Mouse (Mus musculus): ENCODE measurements around the gene Vmn1r191.
"Not testable (repeated sequence)": the region's sequence is repeated elsewhere in the genome, so short reads cannot be mapped to it uniquely, and the experiment has no call there.

Vmn1r191 gene

DNA sequence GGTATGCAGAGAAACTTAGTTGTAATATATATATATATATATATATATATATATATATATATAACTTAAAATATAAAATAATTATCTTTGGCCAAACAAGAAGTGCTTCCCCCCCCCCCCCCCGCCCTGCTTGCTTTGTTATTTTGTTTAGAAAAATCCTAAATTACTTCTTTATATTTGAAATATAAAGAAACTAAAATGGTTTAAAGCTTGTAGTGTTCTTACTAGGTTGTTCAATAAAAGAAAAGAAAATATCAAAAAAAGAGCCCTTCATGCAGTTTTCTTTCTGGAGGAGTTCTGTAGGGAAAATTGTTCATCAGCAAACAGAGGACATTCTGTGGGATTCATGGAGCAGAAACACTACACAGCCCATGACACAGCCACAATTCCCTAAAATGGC, at the start of gene Vmn1r191:
Vmn1r191 (minus strand) TSS at position 101 of the 400 bp plus-strand sequence.
- DNase-seq (ENCODE audit: extremely low read depth, insufficient read length, low spot score) = no peak

DNA sequence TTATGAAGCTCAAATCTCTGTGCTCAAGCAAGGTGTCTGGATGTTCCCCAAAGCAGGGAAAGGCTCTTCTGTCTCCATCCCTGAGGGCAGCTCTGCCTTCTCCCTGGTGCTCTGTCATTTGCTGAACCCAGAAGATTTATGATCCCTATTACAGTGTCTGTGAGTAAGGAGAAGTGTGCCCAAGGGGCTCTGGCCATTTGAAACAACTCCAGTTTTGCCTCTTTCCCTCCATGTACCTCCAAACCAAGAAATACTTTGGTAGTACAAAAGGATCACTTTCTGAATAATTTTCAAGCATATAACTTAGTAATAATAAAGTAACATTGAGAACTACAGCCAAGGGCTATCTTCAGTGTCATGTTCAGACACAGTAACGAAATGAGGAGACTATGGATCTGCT, 39.3 kb upstream of the Vmn1r191 start, which contains the start of gene Vmn1r193:
Vmn1r193 (minus strand) TSS at position 101 of the 400 bp plus-strand sequence.
- not testable (repeated sequence) for DNase-seq (ENCODE audit: extremely low read depth, insufficient read length, low spot score)

DNA sequence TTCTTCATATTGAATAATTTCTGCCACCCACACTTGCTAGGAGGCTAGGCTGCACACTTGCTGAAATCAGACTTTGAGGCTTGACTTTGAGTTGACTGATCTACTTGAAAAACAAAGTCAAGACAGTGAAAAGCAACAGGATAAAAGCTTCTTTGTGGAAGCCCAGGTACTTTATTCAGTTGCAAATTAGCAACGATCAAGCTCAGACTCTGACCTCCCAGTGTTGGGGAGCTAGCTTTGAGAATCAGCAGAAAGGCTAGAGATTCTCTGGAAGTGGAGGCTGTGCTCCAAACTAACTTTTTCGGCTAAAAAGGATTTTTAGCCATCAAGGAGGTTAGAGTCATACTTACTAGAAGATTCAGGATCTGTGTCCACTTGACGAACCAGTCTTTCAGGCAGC, 9.0 kb upstream of the Vmn1r191 start:
- not testable (repeated sequence) for DNase-seq (ENCODE audit: extremely low read depth, insufficient read length, low spot score)

DNA sequence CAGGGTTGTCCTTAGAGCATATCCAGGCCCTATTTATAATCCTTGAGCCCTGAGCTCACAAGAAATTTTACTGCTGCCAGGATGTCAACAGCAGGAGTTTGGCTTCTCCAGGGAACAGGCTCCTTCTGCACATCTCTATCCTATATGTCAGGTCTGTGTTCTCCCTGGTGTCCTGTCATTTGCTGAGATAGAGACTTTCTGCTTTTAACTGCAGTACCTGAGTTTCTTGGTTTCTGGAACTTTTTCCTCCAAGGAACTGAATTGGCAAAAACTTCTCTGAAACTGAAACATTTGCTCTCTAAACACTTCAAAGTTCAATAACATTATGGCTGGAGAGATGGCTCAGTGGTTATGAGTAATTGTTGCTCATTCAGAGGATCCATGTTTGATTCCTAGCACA, 7.3 kb upstream of the Vmn1r191 start, which contains the start of gene Vmn1r192:
Vmn1r192 (minus strand) TSS at position 101 of the 400 bp plus-strand sequence.
- DNase-seq (ENCODE audit: extremely low read depth, insufficient read length, low spot score) = no peak

DNA sequence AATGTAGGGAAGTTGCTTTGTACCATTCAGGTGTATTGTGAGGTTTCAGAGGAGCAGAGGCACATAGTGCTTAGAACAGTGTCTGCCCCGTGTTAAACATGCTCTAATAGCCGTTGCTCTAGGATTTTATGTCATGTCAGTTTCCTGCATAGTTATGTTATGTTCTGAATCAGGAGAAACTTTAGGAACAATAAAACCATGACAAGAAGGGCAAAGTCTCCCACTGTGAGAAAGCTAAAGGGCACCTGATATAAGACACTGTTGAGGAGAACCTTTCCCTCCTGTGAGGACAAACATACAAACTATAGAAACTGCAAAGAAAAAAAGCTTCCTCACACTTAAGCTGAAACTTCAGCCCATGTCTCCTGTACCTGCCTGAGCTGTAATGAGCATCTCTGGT, 6.6 kb upstream of the Vmn1r191 start:
- DNase-seq (ENCODE audit: extremely low read depth, insufficient read length, low spot score) = no peak

DNA sequence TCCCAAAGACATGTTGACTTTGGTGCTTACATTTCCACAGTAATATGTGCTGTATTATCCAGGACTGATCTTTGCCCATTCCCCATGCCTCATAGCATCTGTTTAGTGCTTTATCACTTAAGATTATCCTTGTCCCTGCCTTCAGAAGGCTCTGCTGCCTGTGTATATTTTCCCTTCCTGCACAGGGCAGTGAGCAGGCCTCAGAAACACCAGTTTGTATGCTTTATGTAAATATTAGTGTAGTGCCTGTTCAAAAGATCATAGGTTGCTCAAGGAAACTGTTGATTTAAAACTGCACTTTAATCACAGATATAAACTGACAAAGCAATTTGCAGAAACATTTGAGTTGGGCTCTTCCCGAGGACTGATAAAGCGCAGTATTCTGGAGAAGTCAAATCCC, 5.5 kb upstream of the Vmn1r191 start:
- no peak for DNase-seq (ENCODE audit: extremely low read depth, insufficient read length, low spot score)

DNA sequence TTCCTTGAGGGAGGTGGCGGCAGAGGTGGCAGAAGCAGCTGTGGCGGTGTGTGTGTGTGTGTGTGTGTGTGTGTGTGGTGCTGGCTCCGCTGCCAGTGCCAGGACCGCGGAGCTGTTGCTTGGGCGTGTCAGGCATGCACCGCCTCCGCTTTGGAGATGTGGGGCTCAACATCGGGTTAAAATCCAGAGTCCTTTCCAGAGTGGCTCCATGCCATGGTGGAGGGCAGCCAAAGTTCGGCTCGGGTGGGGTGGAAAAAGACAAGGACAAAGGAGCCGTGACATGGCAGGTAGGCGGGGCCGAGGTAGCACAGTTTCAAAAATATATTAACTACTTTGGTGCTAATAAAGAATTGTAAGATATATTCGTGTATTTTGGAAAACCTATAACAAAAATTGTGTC, 15.4 kb downstream of the Vmn1r191 start:
- DNase-seq (ENCODE audit: extremely low read depth, insufficient read length, low spot score) = no peak

DNA sequence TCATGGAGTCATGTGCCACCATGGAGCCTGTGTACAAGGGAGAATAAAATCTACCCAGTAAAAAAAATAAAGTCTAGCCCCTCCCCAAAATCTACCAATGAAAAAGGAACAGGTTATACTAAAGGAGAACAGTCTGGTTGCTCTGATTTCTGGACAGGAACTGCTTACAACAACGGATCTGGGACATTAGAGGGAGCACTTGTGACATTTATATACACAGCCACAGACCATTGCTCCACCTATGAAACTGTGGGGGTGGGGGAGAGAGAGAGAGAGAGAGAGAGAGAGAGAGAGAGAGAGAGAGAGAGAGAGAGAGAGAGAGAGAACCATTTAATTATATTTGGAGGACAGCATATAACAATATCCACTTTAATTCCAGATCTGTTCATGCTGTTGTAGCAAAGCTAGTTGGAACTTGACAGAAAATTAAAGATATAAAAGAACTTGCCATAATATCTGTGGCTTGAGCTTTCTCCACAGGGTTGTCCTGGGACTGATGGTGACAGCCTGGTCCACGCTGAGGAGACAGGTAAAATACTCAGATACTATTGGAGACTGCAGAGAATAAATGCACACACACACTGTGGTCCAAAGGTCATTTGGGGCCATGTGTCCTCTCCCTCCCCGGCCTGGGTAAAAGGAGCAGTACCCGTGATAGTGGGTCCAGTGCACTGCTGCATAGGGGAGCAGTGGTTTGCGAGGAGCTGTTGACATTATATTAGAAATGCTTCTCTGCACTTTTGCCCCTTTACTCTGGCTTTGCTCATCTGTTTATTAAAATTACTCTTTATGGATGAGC, 47.1 kb downstream of the Vmn1r191 start:
- DNase-seq (ENCODE audit: extremely low read depth, insufficient read length, low spot score) = not testable (repeated sequence)

Data from 3134 (cell line).